Mouse (Mus musculus) heart, embryonic 10.5 days (tissue): ENCODE data around the gene Ambp. TPM values are rescaled to one million over a fixed set of nuclear protein-coding genes. Genes with fewer than 3 reads are reported as not detected.

Experiments
- DNase-seq: peaks from one replicate; pipeline ENCODE4 v3.0.0-alpha.2; 2017; ENCODE audit warnings: low spot score
- H3K27ac ChIP-seq: fragments of 300-500 bp; sonication (generic); 2 replicates; pipeline ENCODE4 v1.5.1; 2016; ENCODE audit warnings: mild to moderate bottlenecking
- H3K27me3 ChIP-seq: fragments of 300-500 bp; sonication (generic); 2 replicates; pipeline ENCODE4 v1.6.1; 2016; ENCODE audit warnings: mild to moderate bottlenecking; ENCODE audit not compliant: poor library complexity, insufficient read depth, severe bottlenecking
- H3K36me3 ChIP-seq: fragments of 300-500 bp; sonication (generic); 2 replicates; pipeline ENCODE4 v1.6.1; 2016; ENCODE audit warnings: mild to moderate bottlenecking, moderate library complexity
- H3K4me1 ChIP-seq: fragments of 300-500 bp; sonication (generic); 2 replicates; pipeline ENCODE4 v1.6.1; 2016; ENCODE audit warnings: mild to moderate bottlenecking
- H3K4me3 ChIP-seq: fragments of 300-500 bp; sonication (generic); 2 replicates; pipeline ENCODE4 v1.5.1; 2016; ENCODE audit warnings: mild to moderate bottlenecking, moderate library complexity
- H3K9me3 ChIP-seq: fragments of 300-500 bp; sonication (generic); 2 replicates; pipeline ENCODE4 v1.6.1; 2016; ENCODE audit warnings: mild to moderate bottlenecking, moderate library complexity
- WGBS: fragments of 180-500 bp; shearing (Covaris S2); methylation state at CpG from one replicate; pipeline ENCODE4 v1.1.7; 2016; 5-methylcytosine and 5-hydroxymethylcytosine counted together
- polyA plus RNA-seq: library from polyadenylated mRNA; unstranded; fragments of >200 nt; fragmentation: Nextera tagmentation; extraction: Ambion mirVana; gene quantifications from 2 replicates; pipeline ENCODE4 v1.2.1, GENCODE M21; 2016

Gene Ambp
- polyA plus RNA-seq, 1 experiment from 2014 or later = 158 TPM

GRCm38 (mm10) chr4:63158192-63158591, 3.6 kb upstream of the Ambp start:
- H3K27me3 ChIP-seq = peaks cover 16% of the 10 kb centered on the region
- WGBS = 85% methylated on average over 7 of the region's 7 CpGs
- no peak for DNase-seq
- no peaks in the 10 kb centered on the region for H3K36me3 ChIP-seq
- H3K4me1 ChIP-seq = peaks cover 11% of the 10 kb centered on the region
- H3K4me3 ChIP-seq = no peak overlapping the region
- H3K27ac ChIP-seq = no peak overlapping the region
- no peaks in the 10 kb centered on the region for H3K9me3 ChIP-seq

- 70% methylated on average over 8 of the region's 8 CpGs for WGBS
- no peaks in the 10 kb centered on the region for H3K9me3 ChIP-seq
- no peak for DNase-seq
- H3K36me3 ChIP-seq = no peaks in the 10 kb centered on the region
- no peak overlapping the region for H3K4me3 ChIP-seq
- no peak overlapping the region for H3K27ac ChIP-seq
- H3K27me3 ChIP-seq = peaks cover 16% of the 10 kb centered on the region
- peaks cover 11% of the 10 kb centered on the region for H3K4me1 ChIP-seq
Observed at GRCm38 (mm10) chr4:63156726-63157634, 2.4 kb upstream of the Ambp start.

GRCm38 (mm10) chr4:63155596-63155995, 997 bp upstream of the Ambp start:
- no peak overlapping the region for H3K4me3 ChIP-seq
- H3K27ac ChIP-seq = no peak overlapping the region
- DNase-seq = no peak
- H3K9me3 ChIP-seq = no peaks in the 10 kb centered on the region
- WGBS = 48% methylated on average over 2 of the region's 2 CpGs
- H3K4me1 ChIP-seq = peaks cover 9% of the 10 kb centered on the region
- H3K27me3 ChIP-seq = peaks cover 16% of the 10 kb centered on the region
- H3K36me3 ChIP-seq = no peaks in the 10 kb centered on the region

GRCm38 (mm10) chr4:63154028-63154427, 571 bp downstream of the Ambp start:
- 50% methylated on average over 4 of the region's 4 CpGs for WGBS
- H3K27me3 ChIP-seq = peaks cover 16% of the 10 kb centered on the region
- no peak overlapping the region for H3K27ac ChIP-seq
- no peaks in the 10 kb centered on the region for H3K36me3 ChIP-seq
- H3K9me3 ChIP-seq = no peaks in the 10 kb centered on the region
- H3K4me3 ChIP-seq = no peak overlapping the region
- H3K4me1 ChIP-seq = peaks cover under 1% of the 10 kb centered on the region; the same call in 1 of the 2 replicates
- no peak for DNase-seq

- H3K4me3 ChIP-seq = no peak overlapping the region
- H3K27me3 ChIP-seq = 0 out of 2 replicates have a peak, but pooled peaks cover 6% of the 10 kb centered on the region
- H3K4me1 ChIP-seq = no peaks in the 10 kb centered on the region
- no peak overlapping the region for H3K27ac ChIP-seq
- WGBS = 88% methylated on average over 6 of the region's 6 CpGs
- no peaks in the 10 kb centered on the region for H3K9me3 ChIP-seq
- no peaks in the 10 kb centered on the region for H3K36me3 ChIP-seq
- no peak for DNase-seq
Observed at GRCm38 (mm10) chr4:63151127-63151526, 3.5 kb downstream of the Ambp start.

- no peak for DNase-seq
- H3K4me3 ChIP-seq = no peak overlapping the region
- H3K27me3 ChIP-seq = no peaks in the 10 kb centered on the region
- no peaks in the 10 kb centered on the region for H3K4me1 ChIP-seq
- H3K9me3 ChIP-seq = no peaks in the 10 kb centered on the region
- H3K36me3 ChIP-seq = no peaks in the 10 kb centered on the region
- WGBS = 89% methylated on average over 6 of the region's 6 CpGs
- no peak overlapping the region for H3K27ac ChIP-seq
Observed at GRCm38 (mm10) chr4:63147268-63147667, 7.3 kb downstream of the Ambp start.

- H3K27me3 ChIP-seq = no peaks in the 10 kb centered on the region
- WGBS = 86% methylated on average over 5 of the region's 5 CpGs
- H3K4me3 ChIP-seq = no peak overlapping the region
- peaks cover 28% of the 10 kb centered on the region for H3K36me3 ChIP-seq
- H3K9me3 ChIP-seq = no peaks in the 10 kb centered on the region
- DNase-seq = no peak
- H3K27ac ChIP-seq = no peak overlapping the region
- H3K4me1 ChIP-seq = no peaks in the 10 kb centered on the region
Observed at GRCm38 (mm10) chr4:63129891-63130624, 24.5 kb downstream of the Ambp start.

- peaks cover 21% of the 10 kb centered on the region for H3K36me3 ChIP-seq
- WGBS = 73% methylated on average over 8 of the region's 8 CpGs
- no peak for DNase-seq
- H3K4me3 ChIP-seq = no peak overlapping the region
- H3K27me3 ChIP-seq = no peaks in the 10 kb centered on the region
- H3K4me1 ChIP-seq = no peaks in the 10 kb centered on the region
- H3K9me3 ChIP-seq = no peaks in the 10 kb centered on the region
- H3K27ac ChIP-seq = no peak overlapping the region
Observed at GRCm38 (mm10) chr4:63124861-63125466, 29.6 kb downstream of the Ambp start.

- DNase-seq = peak; percentile 83
- peaks cover 9% of the 10 kb centered on the region; the same call in 1 of the 2 replicates for H3K4me1 ChIP-seq
- H3K27ac ChIP-seq = no peak overlapping the region
- WGBS = 82% methylated on average over 5 of the region's 5 CpGs
- no peak overlapping the region for H3K4me3 ChIP-seq
- H3K27me3 ChIP-seq = no peaks in the 10 kb centered on the region
- no peaks in the 10 kb centered on the region for H3K9me3 ChIP-seq
- H3K36me3 ChIP-seq = peaks cover 28% of the 10 kb centered on the region
Observed at GRCm38 (mm10) chr4:63118639-63119437, 35.8 kb downstream of the Ambp start.

- Histone ChIP-seq H3K27ac (no peak overlapping the region), H3K4me1 (no peaks in the 10 kb centered on the region), H3K9me3 (no peaks in the 10 kb centered on the region), H3K36me3 (peaks cover 11% of the 10 kb centered on the region; the same call in 1 of the 2 replicates), H3K27me3 (no peaks in the 10 kb centered on the region), H3K4me3 (no peak overlapping the region)
- 97% methylated on average over 8 of the region's 8 CpGs for WGBS
- DNase-seq = no peak
Observed at GRCm38 (mm10) chr4:63105651-63106050, 48.9 kb downstream of the Ambp start.

- Histone ChIP-seq H3K27ac (no peak overlapping the region), H3K4me1 (no peaks in the 10 kb centered on the region)
Observed at GRCm38 (mm10) chr4:63102025-63102424, 52.6 kb downstream of the Ambp start.

GRCm38 (mm10) chr4:63100478-63100877, 54.1 kb downstream of the Ambp start:
- H3K4me1 ChIP-seq = peaks cover under 1% of the 10 kb centered on the region; the same call in 1 of the 2 replicates
- DNase-seq = no peak
- 92% methylated on average over 11 of the region's 11 CpGs for WGBS
- no peak overlapping the region for H3K27ac ChIP-seq
- no peaks in the 10 kb centered on the region for H3K27me3 ChIP-seq
- no peaks in the 10 kb centered on the region for H3K9me3 ChIP-seq
- H3K36me3 ChIP-seq = peaks cover 36% of the 10 kb centered on the region
- no peak overlapping the region for H3K4me3 ChIP-seq

More at GRCm38 (mm10) chr4:63102025-63102424, 52.6 kb downstream of the Ambp start:
- no peaks in the 10 kb centered on the region for H3K27me3 ChIP-seq
- 76% methylated on average over 4 of the region's 4 CpGs for WGBS
- no peak overlapping the region for H3K4me3 ChIP-seq
- no peak for DNase-seq
- no peaks in the 10 kb centered on the region for H3K9me3 ChIP-seq
- H3K36me3 ChIP-seq = peaks cover 30% of the 10 kb centered on the region
